Mouse (Mus musculus) stomach, embryonic 15.5 days (tissue): Measurements from ENCODE around the gene P2ry13. TPM values are rescaled to one million over a fixed set of nuclear protein-coding genes. Genes with fewer than 3 reads are reported as not detected.

ENCODE experiments used
- ATAC-seq: fragments of 200-750 bp; cut with Nextera tagmentation; 2 replicates; pipeline ENCODE4 v1.8.0; 2017; ENCODE audit warnings: low read depth, moderate number of reproducible peaks, moderate TSS enrichment; ENCODE audit not compliant: insufficient read depth, low FRiP score
- H3K27ac ChIP-seq: fragments of 300-500 bp; sonication (generic); 2 replicates; pipeline ENCODE4 v1.5.1; 2015; ENCODE audit warnings: mild to moderate bottlenecking, inconsistent platforms
- H3K27me3 ChIP-seq: fragments of 300-500 bp; sonication (generic); replicated peaks from 2 replicates; pipeline ENCODE4 v1.6.1; 2015; ENCODE audit warnings: inconsistent platforms
- H3K36me3 ChIP-seq: fragments of 300-500 bp; sonication (generic); 2 replicates; pipeline ENCODE4 v1.6.1; 2015; ENCODE audit warnings: inconsistent platforms
- H3K4me1 ChIP-seq: fragments of 300-500 bp; sonication (generic); 2 replicates; pipeline ENCODE4 v1.6.1; 2015; ENCODE audit warnings: inconsistent platforms
- H3K4me2 ChIP-seq: fragments of 300-500 bp; sonication (generic); 2 replicates; pipeline ENCODE4 v1.6.1; 2015; ENCODE audit warnings: mild to moderate bottlenecking, inconsistent platforms
- H3K4me3 ChIP-seq: fragments of 300-500 bp; sonication (generic); replicated peaks from 2 replicates; pipeline ENCODE4 v1.5.1; 2015; ENCODE audit warnings: inconsistent platforms
- H3K9ac ChIP-seq: fragments of 300-500 bp; sonication (generic); 2 replicates; pipeline ENCODE4 v1.6.1; 2015; ENCODE audit warnings: inconsistent platforms
- H3K9me3 ChIP-seq: fragments of 300-500 bp; sonication (generic); 2 replicates; pipeline ENCODE4 v1.6.1; 2016; ENCODE audit warnings: inconsistent platforms
- WGBS: fragments of 180-500 bp; shearing (Covaris S2); methylation state at CpG from one replicate; pipeline ENCODE4 v1.1.7; 2015; 5-methylcytosine and 5-hydroxymethylcytosine counted together
- polyA plus RNA-seq: library from polyadenylated mRNA; unstranded; fragments of >200 nt; fragmentation: Nextera tagmentation; extraction: Ambion mirVana; gene quantifications from 2 replicates; pipeline ENCODE4 v1.2.1, GENCODE M21; 2015

P2ry13 gene
- polyA plus RNA-seq, 1 experiment from 2014 or later, result 1.7 TPM

- Histone ChIP-seq H3K4me1 (no peaks in the 10 kb centered on the region), H3K9me3 (no peaks in the 10 kb centered on the region), H3K9ac (no peak overlapping the region), H3K36me3 (no peaks in the 10 kb centered on the region), H3K4me3 (no peak overlapping the region), H3K27ac (no peak overlapping the region), H3K27me3 (no peaks in the 10 kb centered on the region), H3K4me2 (no peak overlapping the region)
- no peak for ATAC-seq
- WGBS, result 58% methylated on average over 1 of the region's 1 CpGs
Measured at GRCm38 (mm10) chr3:59160465-59160864, 50.2 kb downstream of the P2ry13 start.

Other genes with a start within 250 kb of the P2ry13 start
- gene Med12l, start 205.1 kb downstream of the P2ry13 start, polyA plus RNA-seq, result 1.5 and 2.0 TPM in 2 replicates
- gene Gpr171, start 109.1 kb downstream of the P2ry13 start, polyA plus RNA-seq, result 1.3 and 1.4 TPM in 2 replicates
- gene P2ry14, start 57.3 kb downstream of the P2ry13 start, polyA plus RNA-seq, result 5.1 and 6.6 TPM in 2 replicates
- gene Gpr87, start 15.8 kb downstream of the P2ry13 start, polyA plus RNA-seq, result 8.0 and 13.0 TPM in 2 replicates
- 2.4 and 3.4 TPM in 2 replicates for gene P2ry12, start 52.0 kb upstream of the P2ry13 start, polyA plus RNA-seq
- 10.1 and 10.4 TPM in 2 replicates for gene Igsf10, start 133.5 kb upstream of the P2ry13 start, polyA plus RNA-seq